Mouse (Mus musculus) layer of hippocampus, postnatal 14 days (tissue): ENCODE data around the gene Pck1. TPM values are rescaled to one million over a fixed set of nuclear protein-coding genes. Genes with fewer than 3 reads are reported as not detected.
A peak's percentile ranks its signal among the peaks of the same experiment; 100 is the strongest.

ENCODE experiments used
- DNase-seq, 2 experiments: peaks; one replicate each; pipeline ENCODE4 v3.0.0; 2021 to 2022; ENCODE audit warnings: low spot score in 2 of 2, mixed read lengths in 1 of 2
- total RNA-seq, 2 experiments: library from RNA; stranded (reverse); gene quantifications; 2 replicates each; pipeline ENCODE4 v1.2.3; 2021

The Pck1 gene
- total RNA-seq, 2 experiments from 2014 or later: not detected

DNA sequence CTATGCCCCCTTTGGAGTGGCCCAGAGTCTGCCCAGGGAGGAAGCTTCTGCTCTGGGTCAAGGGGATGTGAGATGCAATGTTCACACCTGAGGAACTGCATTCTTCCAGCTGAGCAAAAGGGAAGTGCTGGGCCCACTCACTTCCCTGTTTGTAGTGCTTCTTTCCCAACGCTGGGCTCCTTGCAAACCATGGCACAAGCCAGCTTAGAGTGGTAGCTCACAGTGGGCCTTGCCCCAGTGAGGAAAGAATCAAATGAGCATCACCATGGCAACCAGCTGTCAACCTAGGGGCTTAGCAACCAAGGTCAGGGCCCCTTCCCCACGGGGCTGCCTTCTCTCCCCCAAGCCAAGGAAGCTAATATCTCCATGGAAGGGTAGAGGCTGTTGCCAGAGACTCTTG lies 20.2 kb downstream of the Pck1 start:
- peak; percentile 46 to 59 for DNase-seq

DNA sequence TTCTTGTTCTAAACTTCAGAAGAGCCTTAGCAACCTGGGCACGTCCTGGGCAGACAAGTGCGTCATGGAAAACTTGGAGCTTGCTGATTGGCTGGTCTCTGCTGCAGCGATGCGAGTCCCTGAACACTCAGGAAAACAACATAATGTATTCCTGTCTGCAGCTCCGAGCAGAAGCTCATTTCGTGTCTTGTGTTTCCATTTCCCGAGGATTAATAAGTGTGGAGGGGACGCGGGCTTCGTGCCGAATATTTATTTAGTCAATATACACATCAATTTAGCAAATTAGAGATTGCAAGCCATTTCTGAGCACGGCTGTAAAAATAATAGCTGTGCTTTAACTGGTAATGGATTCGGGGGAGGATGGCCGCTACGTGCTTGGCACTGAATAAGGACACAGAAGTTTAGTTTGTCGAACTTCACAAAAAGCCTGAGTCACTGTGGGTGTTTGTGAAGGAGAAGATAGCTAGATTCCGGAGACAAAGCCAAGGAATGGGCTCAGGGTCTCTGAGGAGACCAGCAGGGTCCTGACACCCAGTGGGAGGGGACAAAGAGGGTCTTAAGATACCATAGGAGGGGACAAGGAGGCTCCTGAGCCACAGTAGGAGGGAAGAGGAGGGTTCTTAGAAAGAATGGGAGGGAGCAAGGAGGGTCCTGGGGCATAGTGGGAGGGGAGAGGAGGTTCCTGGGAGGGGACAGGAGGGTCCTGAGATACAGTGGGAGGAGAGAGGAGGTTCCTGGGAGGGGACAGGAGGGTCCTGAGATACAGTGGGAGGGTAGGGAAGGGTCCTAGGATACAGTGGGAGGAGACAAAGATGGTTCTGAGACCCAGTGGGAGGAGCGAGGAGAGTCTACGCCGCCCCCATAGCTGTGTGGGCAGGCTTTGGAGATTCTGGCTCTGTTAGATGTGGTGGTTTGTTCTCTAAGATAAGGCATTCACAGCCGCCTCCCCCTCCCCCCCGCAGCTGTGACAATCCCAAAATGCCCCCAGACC lies 21.0 kb downstream of the Pck1 start:
- DNase-seq: peak; percentile 81 to 88

DNA sequence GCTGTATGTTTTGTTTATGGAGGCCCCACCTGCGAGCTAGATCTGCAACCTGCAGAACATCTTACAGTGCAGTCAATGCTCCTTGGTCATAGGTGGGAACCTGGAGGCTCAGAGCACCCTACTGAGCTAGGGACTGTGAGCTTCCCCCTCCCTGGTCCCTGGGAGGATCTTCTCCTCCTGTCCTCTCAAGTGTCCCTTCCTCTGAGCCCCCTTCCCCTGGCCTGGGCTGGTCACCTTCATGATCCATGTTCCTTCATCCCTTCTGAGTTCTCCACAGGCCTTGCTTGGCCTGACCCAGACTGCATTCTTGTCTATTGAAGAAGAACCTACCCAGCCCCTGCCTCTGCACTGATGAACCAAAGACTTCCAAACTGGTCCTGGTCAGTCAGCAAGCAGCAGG lies 21.7 kb downstream of the Pck1 start:
- DNase-seq: no peak

DNA sequence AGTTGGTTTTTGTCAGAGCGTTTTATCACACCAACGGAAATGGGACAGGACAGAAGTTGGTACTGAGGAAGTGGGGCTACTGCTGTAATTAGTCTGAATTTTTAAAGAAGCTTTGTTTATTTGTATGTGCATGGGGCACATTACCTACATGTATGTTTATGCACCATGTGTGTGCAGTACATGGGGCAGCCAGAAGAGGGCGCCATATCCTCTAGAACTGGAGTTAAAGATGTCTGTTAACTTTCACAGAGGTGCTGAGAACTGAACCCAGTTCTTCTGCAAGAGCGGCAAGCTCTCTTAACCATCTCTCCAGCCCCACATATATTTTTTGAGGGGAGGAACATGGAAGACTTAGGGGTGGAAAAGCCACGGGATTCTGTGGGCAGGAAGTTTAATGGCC lies 22.9 kb downstream of the Pck1 start:
- no peak for DNase-seq

DNA sequence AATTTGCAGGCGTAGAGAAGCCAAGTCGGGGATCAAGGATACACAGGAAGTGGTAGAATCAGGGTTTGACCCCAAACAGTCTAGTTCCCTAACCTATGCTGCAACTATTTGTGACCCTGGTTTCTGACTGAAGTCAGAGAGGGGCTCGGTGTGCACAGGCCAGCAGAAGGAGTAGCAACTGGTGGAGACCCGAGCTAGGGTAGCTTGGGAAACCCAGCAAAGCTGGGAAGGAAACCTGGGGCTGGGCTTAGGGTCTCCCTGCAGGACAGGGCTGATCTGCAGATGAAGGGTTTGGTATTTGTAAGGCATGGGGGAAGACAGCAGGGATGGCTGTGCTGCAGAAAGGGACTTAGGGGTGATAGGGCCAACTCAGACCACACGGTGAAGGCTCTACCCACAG lies 24.6 kb downstream of the Pck1 start:
- no peak for DNase-seq

DNA sequence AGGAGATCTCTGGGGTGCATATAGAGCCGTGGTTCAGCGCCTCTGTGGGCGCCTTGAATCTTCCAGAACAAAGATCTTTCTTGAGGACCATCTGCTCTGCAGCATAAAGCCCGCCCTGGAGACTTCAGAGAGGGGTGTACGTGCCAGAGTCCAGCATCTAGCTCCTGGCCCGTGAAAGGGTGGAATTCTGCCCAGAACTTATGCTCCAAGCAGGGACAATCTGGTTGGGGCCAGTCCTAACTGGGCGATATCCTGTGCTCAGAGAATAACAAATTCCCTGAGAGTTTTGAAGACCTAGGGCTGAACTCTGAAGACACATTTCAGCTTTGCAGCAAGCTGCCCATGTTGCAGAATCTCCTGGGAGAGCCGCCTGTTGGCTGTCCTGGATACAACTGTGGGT lies 25.1 kb downstream of the Pck1 start:
- no peak for DNase-seq

DNA sequence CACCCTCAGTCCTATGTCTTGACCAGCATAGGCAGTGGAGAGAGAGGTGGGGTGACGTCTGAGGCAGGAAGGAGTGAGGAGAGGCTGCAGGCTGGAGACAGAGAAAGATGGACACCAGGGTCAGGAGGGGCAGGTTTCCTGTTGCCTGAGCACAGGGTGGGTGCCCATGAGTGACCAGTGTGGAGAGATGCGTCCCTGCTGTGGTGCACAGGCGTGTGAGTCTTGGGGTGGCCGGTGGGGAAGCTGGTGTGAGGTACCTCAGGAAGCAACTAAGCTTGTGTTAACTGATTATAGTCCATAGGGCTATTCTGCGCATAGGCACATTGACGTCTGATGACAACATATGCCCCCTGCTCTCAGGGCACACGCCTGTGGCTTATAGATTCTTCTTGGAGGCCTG lies 26.2 kb downstream of the Pck1 start:
- no peak for DNase-seq

DNA sequence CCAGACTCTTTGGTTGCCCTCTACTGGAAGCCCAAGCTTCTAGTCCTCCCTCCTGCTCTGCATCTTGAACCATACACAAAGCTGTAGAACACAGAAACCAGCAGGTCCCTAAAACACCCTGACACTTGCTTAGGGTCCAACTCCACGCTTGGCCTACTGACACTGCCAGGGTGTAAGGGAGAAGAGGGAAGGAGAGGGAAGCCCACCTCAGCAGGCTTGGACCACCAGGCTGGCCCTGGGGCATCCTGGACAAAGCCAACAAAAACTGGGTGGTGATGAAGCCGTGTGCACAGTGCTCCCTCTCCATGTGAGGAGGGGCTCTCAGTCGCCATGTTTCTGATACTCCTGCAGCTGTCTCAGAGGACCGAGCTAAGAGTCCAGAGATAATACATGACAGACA lies 27.2 kb downstream of the Pck1 start:
- DNase-seq: no peak

DNA sequence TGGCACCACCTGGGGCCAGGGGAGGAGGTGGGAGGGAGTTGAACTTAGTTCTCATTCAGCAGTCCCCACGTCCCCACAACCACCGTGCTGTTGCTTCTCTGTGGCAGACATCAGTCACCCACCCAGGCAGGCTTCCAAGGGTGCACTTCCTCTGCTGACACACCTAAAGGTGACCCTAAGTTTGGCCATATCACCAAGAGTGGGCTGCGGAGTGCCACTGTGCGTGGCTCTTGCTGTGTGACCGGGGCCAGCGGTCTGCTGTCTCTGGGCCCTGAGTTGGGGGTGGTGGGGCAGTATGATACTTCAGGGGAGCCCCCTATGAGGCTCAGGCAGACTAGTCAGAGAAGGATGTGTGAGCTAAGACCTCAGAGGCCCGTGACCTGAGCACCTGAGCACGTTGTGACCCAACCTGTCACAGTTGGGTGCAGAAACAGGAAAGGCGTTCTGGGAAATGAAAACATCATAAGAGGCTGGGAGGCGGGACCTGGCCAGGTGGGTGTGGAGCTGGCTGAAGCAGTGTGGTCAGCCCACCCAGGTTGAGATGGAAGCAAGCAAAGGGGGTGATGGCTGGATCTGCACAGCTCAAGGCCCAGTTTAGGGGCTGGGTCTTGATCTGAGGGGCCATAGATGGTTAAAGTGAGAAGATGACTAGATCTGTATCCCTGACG lies 28.0 kb downstream of the Pck1 start:
- no peak for DNase-seq

DNA sequence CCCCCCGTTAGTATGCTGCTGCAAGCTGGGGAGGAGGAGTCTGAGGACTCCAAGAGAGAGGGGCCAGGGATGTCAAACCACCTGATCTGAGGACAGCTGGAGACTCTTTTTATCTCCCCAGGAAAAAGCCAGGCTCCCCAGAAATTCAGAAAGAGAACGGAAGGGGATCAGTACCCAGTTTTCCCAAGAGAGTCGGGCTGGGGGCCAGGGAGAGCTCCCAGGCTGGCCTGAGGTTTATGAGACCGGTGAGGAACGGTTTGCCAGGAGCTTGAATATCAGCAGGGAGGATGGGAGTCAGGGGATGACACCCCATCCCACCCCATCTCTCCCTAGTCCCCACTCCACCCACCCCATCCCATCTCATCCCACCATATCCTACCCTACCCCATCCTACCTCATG lies 28.6 kb downstream of the Pck1 start:
- no peak for DNase-seq

DNA sequence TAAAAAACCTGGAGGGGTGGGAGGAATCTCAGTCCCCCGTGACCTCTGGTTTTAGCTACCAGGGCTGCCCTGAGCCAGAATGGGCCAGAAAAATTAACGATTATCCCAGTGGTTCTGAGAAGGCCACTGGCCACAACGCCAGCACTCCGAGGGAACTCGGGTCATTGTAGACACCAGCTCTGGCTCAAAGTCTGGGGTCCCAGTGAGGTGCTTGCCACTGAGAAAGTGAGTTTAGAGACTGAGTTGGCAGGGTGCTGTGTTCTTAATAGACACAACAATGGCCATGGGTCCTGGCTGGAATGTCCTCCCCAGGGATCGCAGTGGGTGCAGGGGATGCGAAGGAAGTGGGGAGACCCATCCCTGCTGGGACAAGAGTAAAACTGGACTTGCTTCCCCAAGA lies 29.1 kb downstream of the Pck1 start:
- no peak for DNase-seq

DNA sequence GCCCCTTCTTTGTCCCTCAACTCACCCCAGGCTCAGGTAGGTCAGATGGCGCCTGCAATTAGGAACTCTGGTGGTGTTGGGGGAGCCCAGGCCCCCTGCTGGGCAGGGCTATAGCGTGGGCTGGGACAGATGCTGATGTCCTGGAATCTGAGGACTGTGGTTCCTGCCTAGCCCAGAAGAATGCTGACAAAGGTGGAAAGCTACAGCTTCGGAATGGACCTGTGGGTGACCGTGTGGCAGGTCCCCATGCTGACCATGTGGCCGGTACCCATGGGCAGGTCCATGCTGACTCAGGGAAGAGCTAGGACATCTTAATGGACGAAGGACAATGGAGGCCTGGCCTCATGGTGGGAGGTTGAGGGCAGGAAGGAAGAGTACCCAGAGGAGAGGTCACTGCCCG lies 29.9 kb downstream of the Pck1 start:
- no peak for DNase-seq

DNA sequence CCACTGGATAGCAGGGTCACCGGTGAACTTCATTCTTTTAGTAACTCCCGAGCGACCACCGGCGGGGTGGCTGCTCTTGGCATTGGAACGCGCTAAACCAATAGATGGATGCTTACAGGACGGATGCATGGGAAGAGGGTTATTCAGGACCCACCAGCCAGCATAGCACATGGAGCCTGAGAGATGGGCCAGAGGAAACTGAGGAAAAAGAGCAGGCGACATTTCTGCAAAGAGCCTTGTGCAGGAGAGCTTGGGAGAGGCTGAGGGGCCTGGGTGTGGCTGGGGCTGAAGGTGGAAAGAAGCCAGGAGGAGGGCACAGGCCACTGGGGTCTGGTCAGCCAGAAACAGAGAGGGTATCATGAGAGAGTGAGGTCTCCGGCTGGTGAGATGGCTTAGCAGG lies 30.5 kb downstream of the Pck1 start:
- no peak for DNase-seq

DNA sequence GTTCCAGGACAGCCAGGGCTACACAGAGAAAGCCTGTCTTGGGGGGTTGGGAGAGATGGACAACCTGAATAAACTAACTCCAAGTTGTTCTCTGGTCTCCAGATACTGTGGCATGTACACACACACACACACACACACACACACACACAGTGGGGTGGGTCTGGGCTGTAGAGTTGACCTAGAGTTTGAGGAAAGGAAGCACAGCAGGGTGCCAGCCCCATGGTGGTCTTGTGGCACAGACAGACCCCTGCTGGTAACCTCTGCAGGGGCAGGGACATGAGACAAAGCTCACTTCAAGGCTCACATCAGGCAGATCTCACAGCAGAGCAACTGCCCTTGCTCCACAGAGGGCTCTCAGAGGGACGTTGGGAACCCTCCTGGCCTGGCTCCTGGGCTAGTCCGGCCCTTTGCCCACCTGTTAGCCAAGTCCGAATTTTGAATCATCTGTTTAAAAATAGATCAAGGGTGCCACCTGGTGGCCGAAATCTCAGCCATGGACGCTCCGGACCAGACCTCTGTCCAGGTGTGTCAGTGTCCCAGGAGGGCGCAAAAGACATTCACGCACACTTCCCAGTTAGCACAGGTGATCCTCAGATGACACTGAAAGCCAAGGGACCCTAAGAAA lies 31.1 kb downstream of the Pck1 start:
- DNase-seq: peak in 1 of 2 experiments; percentile 52

DNA sequence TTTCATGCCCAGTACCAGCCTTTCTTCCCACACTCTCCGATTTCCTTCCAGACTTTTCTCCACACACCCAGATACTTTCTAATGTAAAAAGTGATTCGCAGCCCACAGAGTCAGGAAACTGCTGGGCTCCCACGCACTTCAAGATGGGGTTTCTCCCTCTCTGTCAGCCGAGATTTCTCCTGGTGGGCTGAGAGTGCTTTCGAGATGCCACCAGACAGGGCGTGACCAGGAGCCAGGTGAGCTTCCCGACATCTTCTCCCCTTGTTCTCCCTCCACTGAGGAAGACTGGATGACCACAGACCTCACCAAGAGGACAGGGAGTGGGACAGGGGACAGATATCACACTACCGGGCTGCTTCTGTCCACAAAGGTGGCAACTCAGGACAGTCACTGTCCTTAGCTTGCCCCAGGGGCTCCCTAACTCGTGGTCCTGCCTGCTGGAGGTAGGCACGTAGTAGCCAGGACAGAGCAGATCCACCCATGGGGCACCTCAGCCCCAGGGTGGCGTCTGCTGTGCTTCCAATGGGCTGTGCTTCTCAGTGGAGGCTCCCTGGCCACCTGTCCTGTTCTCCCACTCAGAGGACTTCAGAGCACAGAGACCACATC lies 31.7 kb downstream of the Pck1 start:
- DNase-seq: no peak

DNA sequence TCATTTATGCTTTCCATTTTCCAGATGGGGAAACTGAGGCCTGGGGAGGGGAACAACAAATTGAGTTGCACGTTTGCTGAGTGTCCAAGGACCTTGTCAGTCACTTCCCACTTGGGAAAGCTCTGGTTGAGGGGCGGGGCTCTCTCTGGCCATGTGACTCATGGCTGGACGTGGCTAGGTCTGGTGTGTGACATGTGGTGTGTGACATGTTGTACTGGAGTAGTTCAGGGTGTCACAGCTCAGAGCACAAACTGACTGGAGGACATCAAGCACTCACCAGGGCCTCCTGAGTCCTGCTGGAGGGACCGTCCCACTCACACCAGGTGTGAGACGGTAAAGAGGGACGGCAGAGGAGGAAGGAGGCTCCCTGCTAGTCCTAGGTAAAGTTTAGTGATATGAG lies 32.4 kb downstream of the Pck1 start:
- no peak for DNase-seq

DNA sequence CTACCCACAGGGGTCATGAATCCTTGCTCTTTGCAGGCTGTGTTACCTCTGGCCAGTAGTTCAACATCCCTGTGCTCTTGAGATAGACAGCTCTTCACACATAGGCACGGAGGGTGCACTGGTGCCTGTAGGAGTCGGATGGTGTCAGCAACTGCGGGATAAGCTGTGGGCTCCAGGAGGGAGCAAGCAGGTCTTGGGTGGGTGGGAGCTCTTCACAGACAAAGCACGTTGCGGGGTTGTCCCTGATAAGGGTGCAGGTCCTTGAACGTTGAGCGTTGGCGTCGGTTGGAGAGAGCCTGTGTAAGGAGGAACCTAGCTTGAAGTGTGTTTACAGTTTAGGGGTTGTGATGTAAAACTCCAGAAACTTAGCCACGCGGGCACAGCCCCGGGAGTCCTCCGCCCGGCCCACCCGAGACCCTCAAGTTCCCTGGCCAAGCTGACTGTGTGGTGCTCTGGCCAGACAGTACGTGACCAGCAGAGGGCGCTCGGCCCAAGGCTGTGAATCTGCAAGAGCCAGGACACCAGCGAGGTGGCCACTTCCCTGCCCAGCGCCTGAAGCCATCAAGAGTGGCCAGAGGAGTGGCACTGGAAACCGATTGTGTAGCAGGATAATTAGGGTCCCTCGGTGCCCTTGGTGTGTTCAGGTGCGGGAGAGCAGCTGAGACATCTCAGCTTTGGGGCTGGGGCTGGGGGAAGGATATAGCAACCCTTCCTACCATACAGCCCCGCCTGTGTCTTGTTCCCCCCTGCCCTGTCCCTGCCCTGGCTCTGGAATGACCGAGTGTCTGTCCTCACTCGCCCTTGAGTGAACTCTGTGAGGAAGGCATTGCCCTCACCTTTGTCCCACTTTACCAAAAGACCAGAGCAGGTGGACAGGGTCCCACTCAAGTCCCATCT lies 33.4 kb downstream of the Pck1 start:
- DNase-seq: peak; percentile 82 to 87

DNA sequence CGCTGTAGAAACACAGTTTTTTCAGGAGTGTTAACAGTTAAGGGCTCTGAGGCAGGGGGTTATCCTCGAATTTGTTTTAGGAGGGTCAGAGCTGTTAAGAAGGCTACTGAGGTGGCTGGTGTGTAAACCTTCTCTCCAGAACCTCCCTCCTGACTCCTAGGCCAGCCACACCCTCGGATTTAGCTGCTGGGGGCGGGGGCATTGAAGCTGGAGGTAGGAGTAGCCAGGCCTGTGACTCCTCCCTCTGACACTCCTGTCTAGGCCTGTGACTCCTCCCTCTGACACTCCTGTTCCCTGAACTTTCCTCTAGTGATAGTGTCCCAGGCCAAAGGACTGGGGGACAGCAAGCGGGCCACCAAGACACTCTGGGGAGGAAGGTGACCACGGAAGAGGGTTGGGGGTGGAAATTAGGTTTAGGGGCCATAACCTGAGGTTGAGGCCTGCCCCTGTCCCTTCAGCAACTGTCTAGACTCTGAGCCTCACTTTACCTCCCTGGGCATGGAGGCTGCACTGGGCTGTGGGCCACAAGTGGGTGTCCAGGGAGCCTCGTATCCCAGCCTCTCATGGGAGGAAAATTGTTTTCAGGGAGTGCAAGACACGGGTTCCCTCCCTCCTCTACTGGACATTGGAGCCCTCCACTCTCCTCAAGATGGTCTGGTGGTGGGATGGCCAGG lies 34.5 kb downstream of the Pck1 start:
- DNase-seq: no peak

DNA sequence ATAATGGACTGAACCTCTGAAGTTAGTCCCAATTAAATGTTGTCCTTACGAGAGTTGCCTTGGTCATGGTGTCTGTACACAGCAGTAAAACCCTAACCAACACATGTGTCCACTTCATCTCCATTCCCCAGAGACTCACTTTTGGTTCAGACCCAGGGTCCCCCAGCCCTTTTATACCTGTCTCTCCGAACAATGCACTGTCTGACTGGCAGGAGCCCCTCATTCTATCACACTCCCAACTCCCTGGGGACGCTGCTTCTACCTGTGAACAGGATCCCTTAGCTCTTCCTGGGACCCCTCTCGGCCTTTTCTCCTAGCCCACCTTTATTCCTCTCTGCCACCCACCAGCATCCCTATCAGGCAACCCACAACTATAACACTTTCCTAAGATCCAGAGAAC lies 41.9 kb downstream of the Pck1 start:
- DNase-seq: no peak
